Mouse (Mus musculus) embryo, embryonic 10 days (tissue): ENCODE measurements around the gene Hrh2.

ENCODE experiments used
- DNase-seq: peaks from one replicate; pipeline ENCODE4 v3.0.0-alpha.2; 2015; ENCODE audit warnings: low spot score

Gene Hrh2

DNA sequence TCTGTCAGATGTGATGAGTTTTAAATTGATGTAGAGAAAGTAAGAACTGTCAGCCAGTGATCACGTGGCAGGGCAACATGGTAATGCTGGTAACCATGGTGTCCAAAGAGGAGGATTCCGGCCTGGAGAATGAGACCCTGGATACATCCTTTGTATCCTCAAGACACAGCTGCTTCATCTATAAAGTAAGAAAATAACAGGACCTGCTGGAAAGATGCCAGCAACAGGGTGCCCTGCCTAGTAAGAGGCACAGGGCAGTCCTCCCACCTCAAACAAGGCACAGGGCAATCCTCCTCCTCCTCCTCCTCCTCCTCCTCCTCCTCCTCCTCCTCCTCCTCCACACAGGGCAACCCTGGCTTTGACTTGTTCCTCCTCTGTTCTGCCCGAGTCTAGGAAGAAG, 77.2 kb downstream of the Hrh2 start:
- no peak for DNase-seq

DNA sequence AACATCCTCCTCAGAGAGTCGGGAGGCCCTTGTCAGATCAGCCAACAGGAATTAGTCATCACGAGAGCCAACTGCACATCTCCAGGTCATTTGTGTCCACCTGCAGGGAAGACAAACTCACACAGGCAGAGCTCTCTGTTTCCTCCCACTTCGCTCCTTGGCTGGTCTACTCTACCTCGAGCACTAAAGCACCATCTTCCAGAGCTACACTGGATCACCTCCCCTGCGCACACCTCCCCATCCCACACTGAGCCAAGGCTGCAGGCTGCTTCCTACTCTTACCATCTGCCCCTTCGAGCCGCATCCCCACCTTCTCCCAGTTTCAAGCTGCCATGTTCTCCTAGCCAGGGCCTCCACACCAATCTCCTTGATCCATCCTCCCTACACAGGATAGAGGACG, 77.7 kb downstream of the Hrh2 start:
- DNase-seq = no peak

DNA sequence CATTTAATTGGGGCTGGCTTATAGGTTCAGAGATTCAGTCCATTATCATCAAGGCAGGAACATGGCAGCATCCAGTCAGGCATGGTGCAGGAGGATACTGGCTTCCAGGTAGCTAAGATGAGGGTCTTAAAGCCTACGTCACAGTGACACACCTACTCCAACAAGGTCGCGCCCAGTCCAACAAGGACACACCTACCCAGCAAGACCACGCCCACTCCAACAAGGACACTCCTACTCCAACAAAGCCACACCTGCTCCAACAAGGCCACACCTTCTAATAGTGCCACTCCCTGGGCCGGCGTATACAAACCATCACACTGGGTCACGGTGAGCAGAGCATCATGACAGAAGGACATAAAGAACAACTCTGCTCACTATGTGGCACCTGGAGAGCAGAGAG, 80.1 kb downstream of the Hrh2 start:
- no peak for DNase-seq

DNA sequence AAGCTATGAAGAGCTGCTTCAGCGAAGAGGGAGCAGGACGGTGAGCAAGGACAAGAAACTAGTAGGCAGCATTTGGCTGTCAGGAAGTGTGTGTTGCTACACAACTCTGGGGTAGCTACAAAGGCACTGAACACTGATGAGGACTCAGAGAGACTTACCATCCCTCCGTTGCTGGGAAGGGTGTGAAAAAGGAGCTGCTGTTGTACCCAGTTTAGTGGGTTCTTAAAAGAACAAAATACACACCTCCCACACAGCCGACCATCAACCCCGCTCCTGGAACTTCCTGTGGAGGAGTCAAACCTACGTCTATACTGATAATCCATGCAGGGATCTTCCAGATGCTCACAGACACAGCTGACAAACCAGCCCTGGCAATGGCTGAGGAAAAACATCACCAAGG, 85.5 kb downstream of the Hrh2 start:
- DNase-seq = no peak

DNA sequence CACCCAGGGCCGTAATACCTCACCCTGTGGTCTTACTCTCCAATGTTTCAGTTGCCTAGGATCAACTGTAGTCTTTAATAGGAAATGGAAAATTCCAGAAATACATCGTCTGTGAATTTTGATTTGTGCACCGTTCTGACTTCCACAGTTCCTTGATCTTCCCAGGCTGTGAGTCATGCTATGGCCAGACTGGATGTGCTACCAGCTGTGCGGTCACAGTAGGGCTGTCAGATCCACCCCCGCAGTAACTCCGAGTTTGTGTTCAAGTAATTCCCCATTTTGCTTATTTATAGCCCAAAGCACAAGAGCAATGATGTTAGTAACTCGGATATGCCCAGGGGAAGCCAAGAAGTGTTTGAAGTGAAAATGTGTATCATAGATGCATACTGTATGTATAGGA, 88.4 kb downstream of the Hrh2 start:
- DNase-seq = no peak

DNA sequence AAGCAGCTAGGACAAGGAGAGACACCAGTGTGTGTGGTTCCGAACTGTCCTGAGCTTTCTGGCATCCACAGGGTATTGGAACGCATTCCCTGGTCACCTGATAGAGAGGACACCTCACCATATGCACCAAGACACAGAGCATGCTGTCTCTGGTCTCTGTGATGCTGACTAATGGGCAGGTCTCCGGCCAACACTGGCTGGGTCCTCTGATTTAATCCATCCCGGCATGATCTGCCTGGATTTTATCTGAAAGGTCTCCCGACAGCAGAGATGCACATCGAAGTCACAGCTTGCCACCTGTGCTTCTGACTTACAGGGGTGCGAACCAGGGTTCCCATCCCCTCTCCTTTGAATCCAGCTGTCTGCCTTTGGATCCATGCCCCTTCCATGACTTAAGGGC, 89.2 kb downstream of the Hrh2 start:
- no peak for DNase-seq

DNA sequence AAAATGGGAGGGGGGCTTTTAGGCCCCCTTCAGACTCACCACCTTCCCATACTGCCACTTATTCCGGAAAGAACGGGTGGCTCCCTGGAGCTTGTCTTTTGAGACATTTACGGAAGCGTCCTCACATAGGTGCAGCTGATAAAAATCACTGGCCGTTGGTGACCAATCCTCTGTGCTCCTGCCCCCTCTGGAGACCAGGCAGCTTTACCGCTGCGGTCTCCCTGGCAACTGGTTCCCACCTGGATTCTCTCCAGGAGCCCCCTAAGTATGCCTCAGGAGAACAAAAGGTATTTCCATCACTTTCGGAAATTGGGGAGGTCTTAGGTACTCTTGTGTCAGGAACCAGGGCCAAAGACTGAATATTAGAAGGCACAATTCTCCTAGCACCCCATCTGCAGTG, 89.7 kb downstream of the Hrh2 start:
- DNase-seq = no peak

DNA sequence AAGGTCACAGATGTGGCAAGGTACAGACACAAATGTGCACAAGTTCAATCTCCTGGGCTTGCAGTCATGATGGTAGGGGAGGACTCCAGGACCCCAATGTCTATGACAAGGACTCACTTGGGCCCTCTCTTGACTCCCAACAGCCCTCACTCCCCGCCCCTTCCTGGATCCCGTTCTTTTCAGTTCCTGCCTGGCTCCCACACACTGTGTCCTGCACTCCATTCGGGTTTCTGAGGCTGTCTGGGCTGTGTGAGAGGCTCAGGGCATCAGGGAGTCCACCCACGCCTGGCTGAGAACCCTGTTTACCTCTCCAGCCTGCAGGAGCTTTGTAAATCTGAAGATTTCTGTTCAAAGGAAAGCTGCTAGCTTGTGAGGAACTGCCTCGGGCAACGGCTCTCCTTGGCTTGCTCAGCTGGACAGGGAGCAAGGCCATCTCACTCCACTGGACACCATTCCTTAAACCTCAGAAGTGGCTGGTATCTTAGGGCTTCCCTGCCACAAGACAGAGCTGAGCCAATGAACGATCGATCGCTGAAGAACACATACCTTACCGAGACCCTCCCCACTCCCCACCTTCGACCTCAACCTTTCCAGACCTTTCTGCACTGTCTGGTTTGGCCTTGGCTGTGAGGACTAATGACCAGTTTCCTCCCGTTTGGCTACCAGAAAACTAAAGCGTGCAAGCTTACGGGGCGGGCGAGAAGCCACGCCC, 90.4 kb downstream of the Hrh2 start:
- DNase-seq = peak; percentile 23

DNA sequence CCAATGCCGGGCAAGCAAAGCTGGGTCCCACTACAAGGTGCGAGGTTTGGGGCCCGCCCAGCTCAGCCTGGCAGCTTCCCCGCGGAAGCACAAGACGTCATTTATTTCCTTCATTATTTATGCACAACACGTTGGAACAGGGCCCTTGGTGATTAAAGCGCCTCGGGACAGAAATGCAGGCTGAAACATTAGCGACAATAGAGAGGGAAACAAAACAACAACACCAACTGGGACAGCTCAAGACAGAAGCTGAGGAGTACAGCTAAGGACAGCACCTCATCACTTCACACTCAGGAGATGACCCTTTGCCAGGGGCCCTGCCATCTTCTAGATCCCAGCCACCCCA, 90.9 kb downstream of the Hrh2 start:
- DNase-seq = no peak
